ENCODE assay signal across 8 mouse cellular contexts in the genomic region with DNA sequence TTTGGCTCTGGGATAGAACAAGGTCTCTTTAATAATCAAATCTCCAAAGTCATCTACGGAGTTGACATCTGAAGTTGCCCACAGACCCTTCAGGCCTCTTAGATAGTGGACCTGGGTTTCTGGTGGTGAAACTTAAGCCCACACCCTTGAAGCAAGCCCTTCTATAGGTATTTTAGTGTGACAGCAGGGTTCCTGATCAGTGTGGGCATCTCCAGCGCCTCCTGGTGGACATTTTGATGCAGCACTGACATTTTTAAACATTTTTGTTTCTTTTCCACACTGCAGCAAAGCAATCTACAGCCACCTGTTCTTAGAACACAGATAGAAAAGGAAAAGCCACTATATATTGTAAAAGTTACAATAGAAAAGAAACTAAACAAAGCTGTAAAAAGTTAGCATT. TPM values are rescaled to one million over a fixed set of nuclear protein-coding genes. Genes with fewer than 3 reads are reported as not detected.
DNase-seq lines count a peak whose midpoint lies in the region; ATAC-seq and TF ChIP-seq lines count a peak whose summit lies in the region.

No protein-coding gene starts in this region.

- 28% methylated on average over 2 of the region's 2 CpGs for WGBS in spleen, adult 2 months
- 36% methylated on average over 2 of the region's 2 CpGs for WGBS in embryonic facial prominence, embryonic 10.5 days
- WGBS in lung, adult 2 months, result 33% methylated on average over 2 of the region's 2 CpGs
- 38% methylated on average over 2 of the region's 2 CpGs for WGBS in forebrain, embryonic 11.5 days

- no peaks in the 10 kb centered on the region for H3K27me3 ChIP-seq in spleen, adult 2 months (ENCODE audit: control insufficient read depth, insufficient read depth, low read length)
- H3K27me3 ChIP-seq in embryonic facial prominence, embryonic 10.5 days (replicated peaks; ENCODE audit: low read depth, poor library complexity, severe bottlenecking), result no peaks in the 10 kb centered on the region
- H3K27me3 ChIP-seq in forebrain, embryonic 11.5 days (ENCODE audit: control insufficient read depth, insufficient read depth, low read length), result no peaks in the 10 kb centered on the region

- TF ChIP-seq CTCF in gastrocnemius, adult 2 months (IDR thresholded peaks at IDR 0.05), result peak; percentile 75
- TF ChIP-seq CTCF in spleen, adult 2 months (IDR thresholded peaks at IDR 0.05; ENCODE audit: extremely low read depth, insufficient read depth, insufficient read length, insufficient replicate concordance), result peak; percentile 55; the same call in 1 of the 2 replicates
- TF ChIP-seq CTCF in lung, adult 2 months (IDR thresholded peaks at IDR 0.05; ENCODE audit: insufficient read depth, low read length), result peak; percentile 83

- DNase-seq in gastrocnemius, adult 2 months, result peak; percentile 23
- no peak for DNase-seq in gastrocnemius, postnatal 36 days
- DNase-seq in spleen, adult 2 months (ENCODE audit: low read depth in 1 of 2, low spot score in 2 of 2), result peak in 1 of 2 experiments; percentile 25
- DNase-seq in spleen, adult 12 weeks (ENCODE audit: low spot score), result no peak
- peak; percentile 42 for DNase-seq in embryonic facial prominence, embryonic 10.5 days (ENCODE audit: low spot score)
- peak; percentile 51 for DNase-seq in lung, adult 2 months
- DNase-seq in MN1 (ENCODE audit: low spot score), result no peak
- no peak for DNase-seq in forebrain, embryonic 11.5 days (ENCODE audit: low spot score)

- H3K9me3 ChIP-seq in embryonic facial prominence, embryonic 10.5 days, result no peaks in the 10 kb centered on the region
- no peaks in the 10 kb centered on the region for H3K9me3 ChIP-seq in forebrain, embryonic 11.5 days (ENCODE audit: control insufficient read depth, low read length)

- intact Hi-C loops in gastrocnemius, adult 2 months (cut with DNase I), result no loop called here
- intact Hi-C loops in gastrocnemius, postnatal 36 days (cut with DNase I), result loop anchor here (5.0 kb wide), 1 partner anchor 34 kb away; the partner anchor contains the start of gene Olfr649

- H3K4me3 ChIP-seq in gastrocnemius, adult 2 months, result no peak overlapping the region
- no peak overlapping the region for H3K4me3 ChIP-seq in spleen, adult 2 months (ENCODE audit: extremely low read depth, insufficient read depth, insufficient read length)
- no peak overlapping the region for H3K4me3 ChIP-seq in embryonic facial prominence, embryonic 10.5 days
- H3K4me3 ChIP-seq in lung, adult 2 months (replicated peaks; ENCODE audit: extremely low read depth, low read depth, low read length), result no peak overlapping the region
- H3K4me3 ChIP-seq in forebrain, embryonic 11.5 days (ENCODE audit: low read depth, low read length), result no peak overlapping the region

- no peak for TF ChIP-seq POLR2A in spleen, adult 2 months (IDR thresholded peaks at IDR 0.05; ENCODE audit: low read depth, low read length)
- no peak for TF ChIP-seq POLR2A in lung, adult 2 months (IDR thresholded peaks at IDR 0.05; ENCODE audit: borderline replicate concordance, extremely low read depth, low read depth, low read length)

- H3K27ac ChIP-seq in gastrocnemius, adult 2 months, result no peak overlapping the region
- H3K27ac ChIP-seq in spleen, adult 2 months (ENCODE audit: insufficient read depth, low read length), result no peak overlapping the region
- no peak overlapping the region for H3K27ac ChIP-seq in embryonic facial prominence, embryonic 10.5 days (replicated peaks)
- no peak overlapping the region for H3K27ac ChIP-seq in forebrain, embryonic 11.5 days (ENCODE audit: low read depth, low read length)

- H3K4me1 ChIP-seq in spleen, adult 2 months (ENCODE audit: control insufficient read depth, insufficient read depth, insufficient read length), result 0 out of 2 replicates have a peak, but pooled peaks cover 2% of the 10 kb centered on the region
- no peaks in the 10 kb centered on the region for H3K4me1 ChIP-seq in embryonic facial prominence, embryonic 10.5 days
- no peaks in the 10 kb centered on the region for H3K4me1 ChIP-seq in lung, adult 2 months (ENCODE audit: control insufficient read depth, insufficient read depth, low read length)
- H3K4me1 ChIP-seq in forebrain, embryonic 11.5 days (replicated peaks; ENCODE audit: control insufficient read depth, insufficient read depth, low read length), result no peaks in the 10 kb centered on the region

- H3K4me2 ChIP-seq in forebrain, embryonic 11.5 days (ENCODE audit: low read depth, low read length, severe bottlenecking), result no peak overlapping the region

- no peak for ATAC-seq in forebrain, embryonic 11.5 days (replicated peaks; ENCODE audit: low FRiP score)

- H3K9ac ChIP-seq in forebrain, embryonic 11.5 days (ENCODE audit: low read length), result no peak overlapping the region

- no peaks in the 10 kb centered on the region for H3K36me3 ChIP-seq in spleen, adult 2 months (ENCODE audit: control insufficient read depth, insufficient read depth, low read length)
- peaks cover 4% of the 10 kb centered on the region; the same call in 1 of the 2 replicates for H3K36me3 ChIP-seq in embryonic facial prominence, embryonic 10.5 days (replicated peaks)
- no peaks in the 10 kb centered on the region for H3K36me3 ChIP-seq in forebrain, embryonic 11.5 days (ENCODE audit: control insufficient read depth, insufficient read depth, low read length)

RNA-seq across cellular contexts. Expression of gene Trim6, which starts 12.6 kb away (rescaled TPM):
- under 1 TPM in 1 of 2 experiments, not detected in 1; 0.25 TPM for total RNA-seq in gastrocnemius, adult 2 months (2021)
- under 1 TPM in 1 of 2 experiments, not detected in 1; 0.20 TPM for total RNA-seq in gastrocnemius, postnatal 36 days (2021)
- 0.34 and 0.36 TPM in 2 replicates for polyA plus RNA-seq in spleen, adult 2 months (2012; rRNA removed)
- 6.1 and 7.6 TPM in 2 replicates for polyA plus RNA-seq in embryonic facial prominence, embryonic 10.5 days (2016; fragmentation: Nextera tagmentation; extraction: Ambion mirVana)
- 0.88 and 1.3 TPM in 2 replicates for polyA plus RNA-seq in lung, adult 2 months (2012; rRNA removed)
- 2.7 and 3.3 TPM in 2 replicates for polyA plus RNA-seq in forebrain, embryonic 11.5 days (2014; fragmentation: Nextera tagmentation; extraction: Ambion mirVana)

RNA-seq across cellular contexts. Expression of gene Trim34a, which starts 13.1 kb away (rescaled TPM):
- total RNA-seq in gastrocnemius, adult 2 months (2021), result 1 to 10 TPM; 1.0 to 1.3 TPM
- 1 to 10 TPM in 1 of 2 experiments, under 1 TPM in 1; 0.67 to 1.4 TPM for total RNA-seq in gastrocnemius, postnatal 36 days (2021)
- polyA plus RNA-seq in spleen, adult 2 months (2012; rRNA removed), result 13.5 and 14.5 TPM in 2 replicates
- polyA plus RNA-seq in embryonic facial prominence, embryonic 10.5 days (2016; fragmentation: Nextera tagmentation; extraction: Ambion mirVana), result 0.54 and 0.69 TPM in 2 replicates
- 5.7 and 15.2 TPM in 2 replicates for polyA plus RNA-seq in lung, adult 2 months (2012; rRNA removed)
- polyA plus RNA-seq in forebrain, embryonic 11.5 days (2014; fragmentation: Nextera tagmentation; extraction: Ambion mirVana), result 0.64 and 1.1 TPM in 2 replicates

RNA-seq across cellular contexts. Expression of gene Olfr649, which starts 35.4 kb away (rescaled TPM):
- total RNA-seq in gastrocnemius, adult 2 months (2021), result not detected
- not detected for total RNA-seq in gastrocnemius, postnatal 36 days (2021)
- polyA plus RNA-seq in spleen, adult 2 months (2012; rRNA removed), result not detected in 2 replicates
- not detected in 2 replicates for polyA plus RNA-seq in embryonic facial prominence, embryonic 10.5 days (2016; fragmentation: Nextera tagmentation; extraction: Ambion mirVana)
- polyA plus RNA-seq in lung, adult 2 months (2012; rRNA removed), result not detected in 2 replicates
- not detected in 2 replicates for polyA plus RNA-seq in forebrain, embryonic 11.5 days (2014; fragmentation: Nextera tagmentation; extraction: Ambion mirVana)

RNA-seq across cellular contexts. Expression of gene Olfr648, which starts 48.0 kb away (rescaled TPM):
- total RNA-seq in gastrocnemius, adult 2 months (2021), result not detected
- total RNA-seq in gastrocnemius, postnatal 36 days (2021), result not detected
- not detected in 2 replicates for polyA plus RNA-seq in spleen, adult 2 months (2012; rRNA removed)
- polyA plus RNA-seq in embryonic facial prominence, embryonic 10.5 days (2016; fragmentation: Nextera tagmentation; extraction: Ambion mirVana), result 0.30 and 0.36 TPM in 2 replicates
- polyA plus RNA-seq in lung, adult 2 months (2012; rRNA removed), result 0.04 TPM in 1 of 2 replicates, not detected in the other
- 0.27 and 0.40 TPM in 2 replicates for polyA plus RNA-seq in forebrain, embryonic 11.5 days (2014; fragmentation: Nextera tagmentation; extraction: Ambion mirVana)

RNA-seq across cellular contexts. Expression of gene Trim5, which starts 56.7 kb away (rescaled TPM):
- total RNA-seq in gastrocnemius, adult 2 months (2021), result under 1 TPM; 0.66 to 0.75 TPM
- total RNA-seq in gastrocnemius, postnatal 36 days (2021), result under 1 TPM; 0.62 to 0.66 TPM
- 1.7 and 1.8 TPM in 2 replicates for polyA plus RNA-seq in spleen, adult 2 months (2012; rRNA removed)
- 0.16 TPM in 1 of 2 replicates, not detected in the other for polyA plus RNA-seq in embryonic facial prominence, embryonic 10.5 days (2016; fragmentation: Nextera tagmentation; extraction: Ambion mirVana)
- polyA plus RNA-seq in lung, adult 2 months (2012; rRNA removed), result 0.70 and 1.9 TPM in 2 replicates
- polyA plus RNA-seq in forebrain, embryonic 11.5 days (2014; fragmentation: Nextera tagmentation; extraction: Ambion mirVana), result 0.12 TPM in 1 of 2 replicates, not detected in the other

Comparison
In these comparisons a context has a peak if more than half of its experiments do, and no peak if none do; other contexts are left out.
1. DNase-seq: peak in gastrocnemius, adult 2 months (single experiment), embryonic facial prominence, embryonic 10.5 days (single experiment) and lung, adult 2 months (single experiment); none in gastrocnemius, postnatal 36 days (0 of 2), spleen, adult 12 weeks (single experiment), MN1 (single experiment) and forebrain, embryonic 11.5 days (single experiment).
2. Peak in every context shown above with its lines, with median percentiles within 50 percentile points of each other: CTCF ChIP-seq.